Mouse (Mus musculus): ENCODE measurements around the gene Lama1.

Gene Lama1

DNA sequence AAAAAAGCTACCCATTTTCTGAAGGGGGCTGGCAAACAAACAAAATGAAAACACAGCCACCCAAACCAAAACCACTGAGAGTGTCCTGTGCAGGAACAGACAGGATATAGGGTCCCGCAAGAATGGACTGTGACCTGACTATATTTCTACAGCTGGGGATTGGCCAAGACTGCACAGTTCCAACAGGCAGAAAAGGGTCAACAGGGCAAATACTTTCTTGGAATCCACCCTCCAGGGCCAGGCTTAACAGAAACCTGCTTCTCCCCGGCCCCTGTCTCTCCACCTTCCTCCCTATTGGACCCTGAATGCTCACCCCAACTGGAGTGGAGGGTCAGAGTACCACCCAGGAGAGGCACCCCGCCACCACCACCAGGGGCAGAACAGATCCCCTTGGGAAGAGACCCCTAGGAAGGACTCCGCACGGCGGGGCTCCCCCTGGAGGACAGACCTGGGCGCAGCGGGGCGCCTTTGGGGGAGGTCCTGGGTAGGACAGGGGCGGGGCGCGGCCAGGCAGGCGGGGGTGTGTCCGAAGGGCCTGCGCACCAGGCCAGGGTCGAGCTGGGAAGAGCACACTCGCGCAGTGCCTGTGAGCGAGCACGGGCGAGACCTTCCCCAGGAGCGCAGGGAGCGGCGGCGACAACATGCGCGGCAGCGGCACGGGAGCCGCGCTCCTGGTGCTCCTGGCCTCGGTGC is at the start of gene Lama1:
TSS of gene Lama1 (plus strand) at position 566 of the 693 bp plus-strand sequence.
- DNase-seq, result peak; percentile 40

DNA sequence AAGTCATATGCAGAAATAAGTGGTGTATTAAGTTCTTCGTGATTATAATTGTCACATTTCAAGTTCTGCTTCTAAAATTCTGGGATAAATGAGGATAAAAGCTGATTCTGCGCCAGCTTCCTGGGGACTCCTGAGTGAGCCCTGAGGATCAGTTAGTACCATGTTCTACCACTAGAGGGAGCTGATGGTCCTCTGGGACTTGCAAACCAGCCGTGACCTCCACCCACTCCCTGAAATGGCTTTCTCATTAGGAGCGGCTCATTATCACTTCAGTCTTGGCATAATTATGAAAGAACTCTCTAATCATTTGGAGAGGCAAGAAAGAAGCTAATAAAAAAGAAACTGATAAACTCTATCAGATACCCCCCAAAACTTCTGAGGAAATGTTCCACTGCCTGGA is 45.6 kb upstream of the Lama1 start:
- peak; percentile 36 for DNase-seq

DNA sequence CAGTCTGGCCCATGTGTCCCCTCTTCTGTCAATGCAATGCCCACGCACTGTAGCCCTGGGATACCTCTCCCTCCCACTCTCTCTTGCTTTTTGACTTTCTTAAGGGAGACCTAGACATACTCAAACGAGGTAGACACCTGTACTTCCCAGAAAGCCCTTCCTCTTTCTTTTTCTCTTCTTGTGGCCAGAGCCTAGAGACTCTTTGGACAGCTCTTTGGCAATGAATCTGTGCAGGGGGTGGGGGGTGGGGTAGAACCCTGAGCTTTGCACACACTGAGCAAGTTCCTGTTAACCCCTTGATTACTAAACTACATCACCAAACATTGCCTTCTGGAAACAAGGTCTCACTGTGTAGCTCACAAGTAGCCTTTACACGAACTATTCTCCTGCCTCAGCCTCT is 32.8 kb upstream of the Lama1 start:
- DNase-seq, result no peak

DNA sequence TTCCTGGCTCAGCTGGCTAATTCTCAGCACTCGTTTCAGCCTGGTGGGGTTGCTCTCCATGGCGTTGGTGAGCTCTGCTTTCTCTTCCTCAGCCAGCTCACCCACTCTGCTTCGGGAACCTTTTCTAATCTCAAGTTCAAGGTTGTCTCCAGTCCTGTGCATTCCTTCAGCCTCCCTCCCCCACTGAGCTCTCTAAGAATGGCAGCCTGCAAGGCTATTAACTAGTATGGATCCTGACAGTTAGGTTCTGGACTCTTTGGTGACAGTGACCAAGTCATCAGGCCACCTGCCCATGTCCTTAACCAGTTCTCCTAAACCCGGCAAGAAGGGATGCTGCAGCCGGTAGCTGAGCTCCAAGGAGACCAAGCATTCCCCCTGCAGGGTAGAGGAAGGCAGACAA is 30.1 kb upstream of the Lama1 start:
- DNase-seq, result no peak

DNA sequence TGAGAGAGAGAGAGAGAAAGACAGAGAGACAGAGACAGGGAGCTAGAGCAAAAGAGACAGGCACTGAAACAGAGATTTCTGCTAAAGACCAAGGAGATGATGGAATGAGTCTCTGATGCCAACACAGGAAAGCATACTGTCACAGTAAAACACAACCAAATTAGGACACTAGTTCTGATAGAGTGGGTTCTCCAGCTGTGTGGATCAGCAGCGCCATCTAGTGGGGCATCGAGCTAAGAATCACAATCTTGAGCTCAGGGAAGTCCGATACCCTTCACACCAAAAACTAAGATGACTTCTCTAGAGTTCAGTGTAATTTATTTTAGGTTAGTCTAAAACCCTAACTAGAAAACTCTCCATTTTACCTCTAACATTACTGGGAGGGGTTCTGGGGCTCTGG is 29.1 kb upstream of the Lama1 start:
- DNase-seq, result peak; percentile 40

DNA sequence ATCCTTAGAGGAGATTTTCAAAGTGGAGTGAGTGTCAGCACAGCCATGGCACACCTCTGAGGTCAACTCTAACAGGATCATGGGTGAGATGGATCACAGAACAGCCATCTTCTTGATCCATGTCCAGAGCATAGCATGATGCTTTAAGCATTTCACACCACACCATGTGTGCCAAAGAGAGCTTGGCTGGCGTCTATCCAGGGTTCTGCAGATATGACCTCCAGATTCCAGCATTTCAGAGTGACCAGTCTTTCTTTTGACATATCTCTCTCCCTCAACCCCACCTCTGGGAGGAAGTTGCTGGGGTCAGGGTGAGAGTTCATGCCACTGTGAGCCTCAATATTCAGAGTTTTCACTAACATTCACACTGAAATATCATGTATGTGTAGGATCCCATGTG is 18.5 kb upstream of the Lama1 start:
- DNase-seq, result no peak

DNA sequence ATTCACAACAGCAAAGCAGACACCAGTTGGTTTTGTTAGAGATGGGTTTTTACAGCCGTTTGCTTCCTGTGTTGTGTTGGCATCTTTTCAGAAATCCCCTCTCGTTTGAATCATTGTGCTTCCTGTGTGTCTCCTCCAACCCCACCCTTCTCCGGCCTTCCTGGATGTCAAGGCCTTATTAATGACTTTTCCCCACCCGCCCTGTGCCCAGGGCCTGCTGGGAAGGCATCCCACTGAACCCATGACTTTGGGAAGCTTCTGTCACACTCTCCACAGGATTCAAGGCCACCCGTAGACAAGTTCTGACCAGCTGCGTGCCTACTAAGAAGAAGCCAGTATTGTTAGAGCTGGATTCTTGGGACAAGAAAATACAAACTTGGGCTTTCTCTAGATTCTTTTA is 16.0 kb upstream of the Lama1 start:
- no peak for DNase-seq

DNA sequence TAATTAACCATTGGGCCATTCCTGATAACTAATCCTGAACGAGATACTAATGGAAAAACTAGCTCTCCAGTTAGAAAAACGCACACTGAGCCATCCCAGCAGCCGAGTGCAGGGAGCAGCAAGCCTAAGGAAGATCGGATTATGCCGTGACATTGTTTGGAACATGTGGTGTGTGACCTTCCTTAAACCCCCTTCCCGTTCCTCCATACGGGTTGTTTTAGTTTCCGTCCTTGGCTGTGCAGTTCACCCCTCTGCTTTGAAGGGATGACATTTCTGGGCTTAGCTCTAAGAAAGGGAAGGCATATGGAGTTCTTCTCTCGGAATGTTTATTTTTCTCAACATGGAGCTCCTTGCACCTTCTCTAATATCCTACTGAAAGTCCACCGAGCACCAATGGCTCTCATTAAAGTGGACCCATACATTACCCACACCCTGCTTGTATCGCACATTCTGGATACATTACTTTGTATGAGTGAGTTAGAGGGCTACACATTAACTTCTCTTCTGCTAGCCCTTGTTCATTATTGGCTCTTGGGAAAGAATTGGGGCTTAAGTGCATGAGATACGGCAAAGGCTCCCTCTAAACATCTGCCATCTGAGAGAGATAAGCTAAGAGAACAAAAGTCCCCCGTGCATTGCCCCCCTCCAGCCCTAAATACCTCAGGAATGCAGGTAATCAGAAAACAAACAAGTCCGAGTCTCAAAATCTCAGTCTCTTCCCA is 11.9 kb upstream of the Lama1 start:
- DNase-seq, result no peak

DNA sequence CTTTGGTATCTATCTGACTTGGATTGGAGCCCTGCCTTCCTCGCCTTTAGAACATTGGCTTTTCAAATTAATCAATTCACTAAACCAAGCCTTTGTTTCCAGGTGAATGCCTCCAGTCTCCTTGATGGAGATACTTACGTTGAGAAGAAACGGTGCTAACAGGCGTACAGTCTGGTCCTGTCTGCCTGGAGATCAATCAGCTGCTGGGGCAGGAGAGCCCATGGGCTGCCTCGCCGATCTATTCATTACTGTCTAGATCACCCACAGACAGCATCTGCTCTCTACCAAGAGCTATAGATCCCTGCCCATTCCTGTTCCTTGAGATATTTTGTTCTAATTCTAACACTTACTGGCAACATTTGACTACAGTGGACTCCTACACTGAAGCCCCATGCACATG is 9.6 kb upstream of the Lama1 start:
- DNase-seq, result no peak

DNA sequence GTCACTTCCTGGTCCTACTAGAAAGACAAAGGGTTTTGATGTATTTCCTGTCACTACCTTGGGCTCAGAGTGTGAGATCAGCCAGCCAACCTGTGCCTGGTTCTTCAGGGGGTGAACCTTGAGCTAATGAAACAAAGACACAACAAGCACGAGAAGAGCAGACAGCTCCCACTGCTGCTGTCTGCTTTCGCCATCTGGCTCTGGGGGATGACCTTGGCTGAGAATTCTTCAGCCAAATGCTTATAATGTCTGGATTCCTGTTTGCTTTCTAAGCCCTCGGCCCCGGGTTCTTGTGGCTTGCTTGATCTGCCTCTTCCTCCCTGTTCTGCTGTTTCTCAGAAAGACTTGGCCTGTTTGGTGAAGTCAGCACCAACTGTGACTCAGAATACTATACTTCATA is 6.4 kb upstream of the Lama1 start:
- DNase-seq, result no peak

DNA sequence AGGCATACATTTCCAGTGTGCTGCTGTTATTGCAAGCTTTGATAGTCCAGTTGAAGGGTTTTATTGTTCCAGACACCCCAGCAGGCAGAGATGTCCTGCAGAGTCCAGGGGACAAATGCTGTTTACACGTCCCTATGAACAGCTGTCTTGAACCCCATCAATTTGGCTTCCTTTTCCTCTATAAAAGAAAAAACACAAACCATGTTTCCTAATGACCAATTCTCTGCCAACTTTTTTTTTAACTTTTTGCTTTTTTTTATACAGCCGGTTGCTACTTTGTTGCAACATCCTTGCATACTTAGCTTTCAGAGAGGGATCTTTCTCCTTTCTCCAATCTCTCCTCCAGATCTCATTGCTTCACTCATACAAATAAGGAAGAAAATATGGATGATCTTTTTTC is 4.4 kb upstream of the Lama1 start:
- DNase-seq, result no peak

DNA sequence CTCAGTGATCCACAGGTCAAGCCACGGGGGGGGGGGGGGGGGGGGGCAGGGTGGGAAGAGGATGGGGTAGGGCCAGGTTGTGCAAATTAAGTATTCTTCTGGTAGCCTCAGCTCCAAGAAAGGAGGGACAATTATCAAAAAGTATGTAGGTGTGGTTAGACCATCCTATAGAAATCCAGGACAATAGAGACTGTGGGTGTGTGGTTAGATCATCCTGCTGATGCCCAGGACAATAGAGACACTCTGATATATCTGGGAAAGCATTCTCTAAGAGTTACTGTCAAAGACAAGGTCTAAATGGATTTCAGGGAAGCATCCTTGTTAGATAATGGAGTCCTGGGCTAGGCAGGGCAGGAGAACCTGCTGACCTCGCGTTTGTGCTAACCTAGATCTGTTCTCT is 3.2 kb upstream of the Lama1 start:
- no peak for DNase-seq

DNA sequence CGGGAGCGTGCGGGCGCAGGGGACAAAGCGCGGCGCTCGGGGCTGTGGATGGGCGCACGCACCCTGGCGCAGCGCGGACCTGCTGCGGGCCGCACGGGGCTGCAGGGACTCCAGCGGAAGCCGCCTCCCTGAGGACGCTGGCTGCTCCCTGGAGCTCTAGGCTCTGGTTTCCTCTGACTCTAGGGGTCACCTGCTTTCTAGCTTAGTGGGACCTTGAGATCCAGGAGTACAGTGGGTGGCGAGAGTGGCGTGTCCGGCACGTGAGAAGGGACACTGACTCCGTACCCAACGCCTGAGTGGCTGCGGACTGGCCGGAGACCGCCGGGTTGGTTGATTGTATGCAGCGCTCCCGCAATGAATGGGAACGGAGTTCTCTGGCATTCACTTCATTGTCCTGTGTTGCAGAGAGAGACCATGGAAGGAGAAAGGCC is 417 bp downstream of the Lama1 start:
- no peak for DNase-seq

DNA sequence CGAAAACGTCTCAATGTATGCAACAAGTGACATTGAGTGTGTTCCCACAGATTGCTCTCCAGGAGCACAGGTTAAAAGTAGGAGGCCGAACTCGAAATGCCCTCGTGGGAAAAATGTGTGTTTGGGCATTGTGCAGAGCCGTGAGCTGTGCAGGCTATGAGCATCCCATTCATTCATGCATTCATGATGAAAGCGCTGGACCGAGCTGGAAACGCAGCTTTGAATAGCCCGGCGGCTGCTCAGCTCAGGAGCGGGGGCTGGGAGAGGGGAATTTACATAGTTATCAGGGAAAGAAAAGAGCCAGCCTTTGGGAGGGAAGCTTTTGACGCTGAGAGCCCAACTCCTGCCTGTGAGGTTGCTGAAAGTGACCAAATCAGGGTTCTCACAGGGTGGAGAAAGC is 1.2 kb downstream of the Lama1 start:
- DNase-seq, result no peak

DNA sequence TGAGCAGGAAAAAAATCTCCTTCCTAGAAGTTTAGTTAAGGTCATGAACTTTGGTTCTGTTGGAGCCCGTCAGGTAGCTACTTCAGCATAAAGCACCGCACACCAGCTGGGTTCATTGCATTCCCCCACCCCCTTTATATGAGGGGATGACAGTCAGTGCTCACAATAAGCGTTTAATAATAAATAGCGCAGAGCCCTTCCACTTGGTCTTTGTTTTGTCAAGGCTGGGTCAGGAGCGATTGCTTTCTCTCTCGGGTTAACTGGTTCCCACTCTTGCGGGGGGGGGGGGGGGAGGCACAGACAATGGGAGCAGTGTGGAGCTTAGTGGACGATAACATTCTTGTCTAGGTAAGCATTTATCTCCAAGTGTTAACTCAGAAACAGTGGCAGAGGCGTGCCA is 4.7 kb downstream of the Lama1 start:
- no peak for DNase-seq

DNA sequence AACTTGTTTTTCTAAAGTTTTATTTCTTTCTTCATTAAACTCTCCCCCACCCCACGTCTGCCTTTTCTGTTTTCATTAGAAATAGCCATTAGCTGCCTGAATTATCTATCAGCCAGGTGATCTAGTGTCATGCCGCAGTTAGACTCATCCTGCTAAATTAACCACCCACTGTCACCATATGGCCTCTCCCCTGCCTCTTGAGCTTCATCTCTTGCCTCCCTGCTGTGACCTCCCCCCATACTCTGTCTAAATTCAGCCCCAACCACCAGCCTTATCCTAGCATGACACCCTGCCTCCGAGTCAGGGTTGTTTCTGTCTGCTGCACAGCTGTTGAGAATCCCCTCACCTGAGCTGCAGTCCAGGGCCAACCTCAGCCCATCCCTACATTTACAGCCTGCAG is 5.9 kb downstream of the Lama1 start:
- no peak for DNase-seq

DNA sequence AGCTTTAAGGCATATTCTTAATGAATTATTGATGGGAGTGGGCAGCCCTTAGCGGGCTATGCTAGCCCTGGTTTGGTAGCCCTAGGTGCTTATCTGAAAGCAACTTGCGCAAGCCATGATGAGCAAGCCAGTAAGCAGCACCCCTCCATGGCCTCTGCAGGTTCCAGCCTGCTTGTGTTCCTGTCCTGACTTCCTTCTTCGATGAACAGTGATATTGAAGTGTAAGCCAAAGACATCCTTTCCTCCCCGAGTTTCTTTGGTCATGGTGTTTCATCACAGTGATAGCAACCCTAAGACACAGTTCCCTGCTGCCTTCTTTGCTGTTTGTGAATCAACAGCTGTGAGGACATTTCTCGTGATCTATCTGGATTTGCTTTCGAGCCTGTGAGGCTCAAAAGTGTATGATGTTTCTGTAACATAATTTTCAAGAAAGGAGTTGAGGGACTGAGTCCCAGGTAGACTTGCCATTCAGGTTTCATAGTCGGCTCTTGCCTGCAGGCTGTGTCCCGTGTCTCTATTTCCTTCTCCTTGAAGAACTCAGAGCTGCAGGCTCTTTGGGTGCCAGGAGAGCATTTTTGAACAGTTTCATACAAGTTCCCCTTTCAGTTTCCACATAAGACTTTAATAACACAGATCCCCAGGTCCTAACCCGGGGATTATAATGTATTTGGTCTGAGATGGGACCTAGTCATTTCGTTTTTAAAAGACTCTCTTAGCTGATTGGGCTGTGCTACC is 8.1 kb downstream of the Lama1 start:
- no peak for DNase-seq

DNA sequence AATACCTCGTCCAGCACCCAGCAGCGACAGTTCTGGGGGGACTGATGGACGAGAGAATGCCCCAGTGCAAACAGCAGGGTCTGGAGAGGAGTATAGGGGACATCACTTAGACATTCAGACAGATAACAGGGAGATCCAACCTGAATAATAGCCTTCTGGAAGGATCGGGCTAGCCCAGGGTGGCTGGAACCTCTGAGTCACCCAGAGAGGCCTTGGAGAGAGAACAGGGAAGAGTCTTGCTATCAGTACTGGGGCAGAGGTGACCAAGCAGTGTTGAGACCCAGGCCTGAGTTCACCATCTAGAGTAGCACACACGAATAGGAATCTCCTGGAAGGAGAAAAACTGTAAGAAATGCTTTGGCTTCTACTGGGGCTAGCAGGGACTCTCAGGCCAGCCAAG is 9.3 kb downstream of the Lama1 start:
- no peak for DNase-seq

DNA sequence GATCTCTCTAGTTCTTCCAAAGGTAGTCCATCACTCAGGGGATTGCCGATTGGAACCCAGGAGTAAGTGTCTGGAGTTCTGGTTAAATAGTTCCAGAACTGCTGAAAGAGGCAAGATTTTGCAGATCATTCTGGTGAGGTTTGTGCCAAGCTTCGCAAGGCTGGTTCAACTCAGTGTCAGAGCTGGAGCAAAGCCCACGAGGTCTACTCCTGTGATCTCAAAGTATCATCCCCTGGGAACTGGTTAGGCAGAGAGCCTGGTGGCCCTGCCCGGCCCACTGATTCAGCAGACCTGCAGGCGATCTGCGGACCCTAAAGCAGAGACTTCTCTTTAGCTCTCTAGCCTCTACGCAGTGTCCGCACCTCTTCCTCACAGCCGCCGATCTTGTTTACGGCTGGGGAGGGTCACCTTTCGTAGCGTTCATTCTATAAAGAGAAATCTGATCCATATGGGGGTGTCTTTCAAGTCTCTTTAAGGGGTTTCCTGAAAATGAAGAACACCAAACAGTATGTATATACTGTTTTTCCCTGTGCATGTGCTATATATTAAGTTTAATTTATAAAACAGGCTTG is 10.8 kb downstream of the Lama1 start:
- no peak for DNase-seq

DNA sequence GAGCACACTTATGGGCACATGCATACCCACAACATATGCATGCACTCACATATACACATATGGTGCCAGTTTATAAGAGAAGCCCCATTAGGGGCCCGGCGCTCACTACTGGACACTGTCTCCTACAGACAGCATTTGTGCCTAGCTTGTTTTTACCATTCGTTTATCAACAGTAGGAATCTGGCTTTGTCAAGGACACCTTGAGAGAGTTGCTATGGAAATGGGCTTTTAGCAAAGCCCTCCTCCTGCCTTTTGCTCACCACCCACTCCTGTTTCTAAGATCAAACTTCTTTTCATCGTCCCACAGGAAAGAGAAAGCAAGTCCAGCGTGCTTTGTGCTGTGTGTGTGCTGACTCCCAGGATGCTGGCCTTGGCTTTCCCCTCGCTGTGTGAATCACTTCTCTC is 13.3 kb downstream of the Lama1 start:
- no peak for DNase-seq

DNA sequence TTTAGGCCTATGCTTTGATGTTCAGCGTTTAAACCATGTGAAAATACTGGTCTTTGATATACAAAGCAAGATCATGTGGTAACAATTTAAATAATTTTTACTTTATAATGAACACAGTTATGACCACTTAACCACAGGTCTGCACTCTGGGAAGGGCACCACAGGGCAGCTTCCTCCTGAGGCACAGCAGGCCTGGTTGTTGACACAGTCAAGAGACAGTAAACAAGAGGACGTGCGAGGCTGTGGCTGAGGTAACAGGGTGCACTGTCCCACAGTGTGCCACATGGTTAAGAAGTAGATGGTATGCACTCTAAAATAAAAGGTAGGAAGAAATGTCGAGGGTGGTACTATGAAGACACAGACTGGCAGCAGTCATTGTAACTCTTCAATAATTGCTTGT is 14.3 kb downstream of the Lama1 start:
- no peak for DNase-seq

DNA sequence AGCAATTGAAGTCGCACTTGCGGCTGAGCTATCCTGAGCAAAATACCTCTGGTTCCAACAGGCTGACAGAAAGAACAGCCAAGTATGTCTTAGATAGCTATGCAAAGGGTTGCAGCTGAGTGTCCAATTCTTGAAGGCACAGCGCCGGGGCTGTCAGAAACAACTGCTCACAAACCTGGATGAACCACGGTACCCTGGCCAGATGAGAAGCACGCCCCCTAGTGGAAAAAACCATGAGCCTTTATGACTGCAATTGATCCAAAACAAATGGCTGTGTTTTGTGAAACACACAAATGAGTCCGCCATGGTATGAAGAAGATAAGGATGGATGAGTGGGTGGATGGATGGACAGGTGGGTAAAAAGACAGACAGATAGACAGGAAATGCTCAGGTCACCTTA is 15.9 kb downstream of the Lama1 start:
- no peak for DNase-seq

DNA sequence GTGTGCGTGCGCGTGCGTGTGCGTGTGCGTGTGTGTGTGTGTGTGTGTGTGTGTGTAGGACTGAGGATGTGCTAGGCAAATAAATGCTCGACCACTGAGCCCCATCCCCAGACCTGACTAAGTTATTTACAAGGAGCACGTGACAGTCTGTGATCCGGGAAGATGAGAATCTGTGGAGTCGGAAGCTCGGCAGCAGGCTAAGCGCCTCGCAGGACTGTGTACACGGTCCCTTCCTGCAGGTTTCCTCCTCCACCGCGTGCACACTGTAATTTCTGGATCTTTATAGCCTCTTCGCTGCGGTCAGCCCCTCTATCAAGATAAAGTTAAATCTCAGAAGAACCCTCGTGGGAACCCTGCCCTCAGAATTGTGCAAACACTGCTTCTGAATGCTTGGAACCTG is 18.4 kb downstream of the Lama1 start:
- DNase-seq, result no peak

DNA sequence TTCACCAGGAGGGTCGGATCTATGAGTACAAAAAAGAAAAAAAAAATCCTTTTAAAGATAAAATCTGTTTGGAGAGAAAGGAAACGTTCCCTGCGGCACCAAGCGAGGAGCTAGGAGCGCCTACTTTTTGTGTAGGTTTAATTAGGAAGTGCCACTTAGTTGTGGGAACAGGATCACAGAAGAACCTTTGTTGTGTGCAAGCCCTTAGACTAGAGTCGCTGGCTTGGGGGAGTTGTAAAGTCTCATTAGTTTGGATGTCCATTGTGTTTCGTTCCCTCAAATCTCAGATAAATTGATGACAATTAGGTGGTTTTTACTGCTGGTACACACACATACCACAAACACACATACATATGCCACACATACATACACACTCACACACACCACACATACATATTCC is 25.0 kb downstream of the Lama1 start:
- DNase-seq, result no peak
